Mouse (Mus musculus) CH12.LX (cell line): ENCODE measurements around the gene Entpd7. TPM values are rescaled to one million over a fixed set of nuclear protein-coding genes. Genes with fewer than 3 reads are reported as not detected.

ENCODE experiments used
- DNase-seq: peaks from one replicate; pipeline ENCODE4 v3.0.0-alpha.2; 2013; ENCODE audit errors: extremely low read depth
- H3K27ac ChIP-seq: 2 replicates; pipeline ENCODE4 v1.5.1; 2012; ENCODE audit warnings: low read depth, mild to moderate bottlenecking, control low read depth, moderate library complexity; ENCODE audit not compliant: insufficient read depth
- H3K27me3 ChIP-seq: replicated peaks from 2 replicates; pipeline ENCODE3; 2012; ENCODE audit warnings: inconsistent platforms
- H3K36me3 ChIP-seq, 2 experiments: replicated peaks in 1 of 2; 2 replicates each; pipeline versions ENCODE3 to v1.6.1; 2012; ENCODE audit warnings: inconsistent platforms in 1 of 2, low read length in 1 of 2, mild to moderate bottlenecking in 1 of 2, mixed read lengths in 1 of 2, moderate library complexity in 1 of 2; ENCODE audit not compliant: control insufficient read depth in 1 of 2, insufficient read depth in 1 of 2
- H3K4me1 ChIP-seq, 2 experiments: 2 replicates each; pipeline ENCODE4 v1.6.1; 2012; ENCODE audit warnings: inconsistent platforms in 1 of 2, moderate library complexity in 1 of 2; ENCODE audit not compliant: insufficient read depth in 2 of 2, control insufficient read depth in 1 of 2
- H3K4me2 ChIP-seq: 2 replicates; pipeline ENCODE4 v1.6.1; 2012; ENCODE audit warnings: low read depth, mild to moderate bottlenecking, control low read depth; ENCODE audit not compliant: poor library complexity, insufficient read depth, severe bottlenecking
- H3K4me3 ChIP-seq, 3 experiments: fragments of 150-350 bp in 1 of 3; sonication (generic) in 1 of 3; replicated peaks in 1 of 3; 2 replicates each; pipeline versions ENCODE3 to v1.5.1; 2011 to 2012; ENCODE audit warnings: low read depth in 2 of 3, low read length in 2 of 3, mild to moderate bottlenecking in 2 of 3, moderate library complexity in 2 of 3, control low read depth in 1 of 3, improper control_type of control experiment in 1 of 3, inconsistent platforms in 1 of 3, mixed read lengths in 1 of 3; ENCODE audit not compliant: poor library complexity in 1 of 3
- H3K79me2 ChIP-seq: replicated peaks from 2 replicates; pipeline ENCODE4 v1.6.1; 2012; ENCODE audit warnings: mild to moderate bottlenecking, moderate library complexity; ENCODE audit not compliant: control insufficient read depth, poor library complexity, insufficient read depth, severe bottlenecking; ENCODE audit errors: extremely low read depth
- H3K9ac ChIP-seq: 2 replicates; pipeline ENCODE4 v1.6.1; 2012; ENCODE audit warnings: low read depth, mild to moderate bottlenecking, control low read depth, moderate library complexity; ENCODE audit not compliant: insufficient read depth
- H3K9me3 ChIP-seq: replicated peaks from 2 replicates; pipeline ENCODE3; 2012; ENCODE audit warnings: low read length, inconsistent platforms, mixed read lengths
- BHLHE40 ChIP-seq: IDR thresholded peaks from 2 replicates; pipeline ENCODE4 v1.6.1; 2011; ENCODE audit warnings: mild to moderate bottlenecking, low read depth, low read length, improper control_type of control experiment
- CTCF ChIP-seq, 2 experiments: IDR thresholded peaks in 1 of 2; conservative IDR thresholded peaks in 1 of 2; 2 replicates each; pipeline ENCODE4 v1.5.1; 2011 to 2012; ENCODE audit warnings: low read depth in 2 of 2, low read length in 2 of 2, improper control_type of control experiment in 1 of 2, inconsistent platforms in 1 of 2, mild to moderate bottlenecking in 1 of 2, moderate library complexity in 1 of 2
- ELF1 ChIP-seq: IDR thresholded peaks from 2 replicates; pipeline ENCODE4 v1.6.1; 2014; ENCODE audit warnings: low read depth, mild to moderate bottlenecking, inconsistent platforms, low read length, improper control_type of control experiment
- EP300 ChIP-seq: IDR thresholded peaks from 2 replicates; pipeline ENCODE4 v1.6.1; 2011; ENCODE audit warnings: low read length, improper control_type of control experiment
- GABPA ChIP-seq: IDR thresholded peaks from 2 replicates; pipeline ENCODE4 v1.6.1; 2012; ENCODE audit warnings: low read depth, low read length, improper control_type of control experiment, inconsistent platforms; ENCODE audit not compliant: insufficient replicate concordance
- HCFC1 ChIP-seq: IDR thresholded peaks from 2 replicates; pipeline ENCODE4 v1.6.1; 2012; ENCODE audit warnings: low read depth, mild to moderate bottlenecking, inconsistent platforms, low read length, improper control_type of control experiment
- JUND ChIP-seq: conservative IDR thresholded peaks from 2 replicates; pipeline ENCODE4 v1.6.1; 2011; ENCODE audit warnings: low read depth, low read length, improper control_type of control experiment
- MAFK ChIP-seq: IDR thresholded peaks from 2 replicates; pipeline ENCODE4 v1.6.1; 2011; ENCODE audit warnings: low read length, improper control_type of control experiment; ENCODE audit not compliant: insufficient replicate concordance
- MAX ChIP-seq: IDR thresholded peaks from 2 replicates; pipeline ENCODE4 v1.6.1; 2011; ENCODE audit warnings: low read length, improper control_type of control experiment
- NELFE ChIP-seq: IDR thresholded peaks from 2 replicates; pipeline ENCODE4 v1.6.1; 2011; ENCODE audit warnings: low read depth, low read length, improper control_type of control experiment
- NRF1 ChIP-seq: IDR thresholded peaks from 2 replicates; pipeline ENCODE4 v1.6.1; 2014; ENCODE audit warnings: low read depth, mild to moderate bottlenecking, inconsistent platforms, low read length, improper control_type of control experiment, moderate library complexity
- PAX5 ChIP-seq: IDR thresholded peaks from 2 replicates; pipeline ENCODE4 v1.6.1; 2012; ENCODE audit warnings: low read length, inconsistent platforms, mixed read lengths
- POLR2A ChIP-seq: IDR thresholded peaks from 2 replicates; pipeline ENCODE4 v1.6.1; 2011; ENCODE audit warnings: low read depth, mild to moderate bottlenecking, improper control_type of control experiment, low read length
- RAD21 ChIP-seq: IDR thresholded peaks from 2 replicates; pipeline ENCODE4 v1.6.1; 2011; ENCODE audit warnings: low read depth, mild to moderate bottlenecking, low read length, improper control_type of control experiment, moderate library complexity
- RCOR1 ChIP-seq: conservative IDR thresholded peaks from 2 replicates; pipeline ENCODE4 v1.6.1; 2012; ENCODE audit warnings: low read depth, mild to moderate bottlenecking, inconsistent platforms, low read length, improper control_type of control experiment
- SMC3 ChIP-seq: IDR thresholded peaks from 2 replicates; pipeline ENCODE4 v1.6.1; 2011; ENCODE audit warnings: low read depth, low read length, improper control_type of control experiment
- TCF12 ChIP-seq: IDR thresholded peaks from 2 replicates; pipeline ENCODE4 v1.6.1; 2014; ENCODE audit warnings: low read depth, mild to moderate bottlenecking, inconsistent platforms, low read length, improper control_type of control experiment
- UBTF ChIP-seq: IDR thresholded peaks from 2 replicates; pipeline ENCODE4 v1.6.1; 2012; ENCODE audit warnings: low read depth, mild to moderate bottlenecking, inconsistent platforms, low read length, improper control_type of control experiment, moderate library complexity
- USF1 ChIP-seq: IDR thresholded peaks from 2 replicates; pipeline ENCODE4 v1.6.1; 2014; ENCODE audit warnings: low read depth, mild to moderate bottlenecking, inconsistent platforms, low read length, improper control_type of control experiment
- ZC3H11A ChIP-seq: IDR thresholded peaks from 2 replicates; pipeline ENCODE4 v1.6.1; 2012; ENCODE audit warnings: low read depth, mild to moderate bottlenecking, inconsistent platforms, low read length, improper control_type of control experiment
- ZMIZ1 ChIP-seq: IDR thresholded peaks from 2 replicates; pipeline ENCODE4 v1.6.1; 2012; ENCODE audit warnings: low read depth, mild to moderate bottlenecking, inconsistent platforms, low read length, improper control_type of control experiment
- ZNF384 ChIP-seq: IDR thresholded peaks from 2 replicates; pipeline ENCODE4 v1.6.1; 2012; ENCODE audit warnings: low read depth, low read length, improper control_type of control experiment, inconsistent platforms
- dilution Hi-C: fragments of 300-500 bp; cut with MboI; formaldehyde crosslinking; loops from 2 replicates; pipeline ENCODE4 v1.14.3; 2020; ENCODE audit warnings: low sequenced_read_pairs; ENCODE audit not compliant: extremely low pct_unique_long_range_greater_than_20kb, extremely low pct_ligation_motif_present
- in situ Hi-C: fragments of 300-500 bp; cut with MboI; formaldehyde crosslinking; loops from 3 replicates; pipeline ENCODE4 v1.14.3; 2019; ENCODE audit warnings: low sequenced_read_pairs, low pct_ligation_motif_present, low pct_unique_long_range_greater_than_20kb, mixed read lengths
- polyA plus RNA-seq: library from polyadenylated mRNA; unstranded; fragments of >175 nt; gene quantifications from 2 replicates; pipeline ENCODE4 v1.2.1, GENCODE M21; 2012; ENCODE audit warnings: low read depth; ENCODE audit not compliant: insufficient read length
- total RNA-seq, 2 experiments: library from RNA; depleted of rRNA; stranded (reverse); fragments of 300-350 nt in 1 of 2; fragments of >200 nt in 1 of 2; gene quantifications; 2 replicates each; pipeline ENCODE4 v1.2.3; 2012 to 2014

Entpd7 gene
- total and polyA plus RNA-seq, 3 experiments, result 2.7 to 6.0 (median 4.0) TPM

- peaks cover 9 to 52% of the 10 kb centered on the region in 2 experiments for H3K36me3 ChIP-seq
- in situ Hi-C loops, result no loop called here
- no peak overlapping the region for H3K27ac ChIP-seq
- dilution Hi-C loops, result no loop called here
- H3K4me1 ChIP-seq, result peaks cover 0 to 7% of the 10 kb centered on the region in 2 experiments; a peak in 1 of 4 replicates
- no peak overlapping the region for H3K4me2 ChIP-seq
- H3K9me3 ChIP-seq, result peaks cover 2% of the 10 kb centered on the region
- no peak for DNase-seq
- H3K27me3 ChIP-seq, result no peaks in the 10 kb centered on the region
- H3K9ac ChIP-seq, result no peak overlapping the region
- H3K4me3 ChIP-seq, result no peak overlapping the region
- H3K79me2 ChIP-seq, result no peaks in the 10 kb centered on the region
- TF ChIP-seq ELF1 (no peak), ZMIZ1 (no peak), CTCF (conservative IDR thresholded peaks at IDR 0.05 in 1 of 2, IDR thresholded peaks at IDR 0.05 in 1 of 2; ENCODE audit: low read depth in 2 of 2, low read length in 2 of 2) (no peak), SMC3 (no peak)
Observed at GRCm38 (mm10) chr19:43697666-43698370, 8.3 kb downstream of the Entpd7 start.

- in situ Hi-C loops, result no loop called here
Observed at GRCm38 (mm10) chr19:43699021-43699762, 9.7 kb downstream of the Entpd7 start.

More at GRCm38 (mm10) chr19:43699021-43699762, 9.7 kb downstream of the Entpd7 start:
- dilution Hi-C loops, result no loop called here
- no peak for TF ChIP-seq EP300
- no peak for TF ChIP-seq ZC3H11A
- TF ChIP-seq USF1, result no peak
- TF ChIP-seq GABPA, result no peak
- no peak for TF ChIP-seq TCF12
- TF ChIP-seq JUND, result no peak
- no peak for TF ChIP-seq MAFK
- TF ChIP-seq MAX, result no peak
- TF ChIP-seq HCFC1, result no peak
- no peak for TF ChIP-seq RAD21
- TF ChIP-seq POLR2A, result no peak
- TF ChIP-seq NRF1, result no peak
- TF ChIP-seq RCOR1, result no peak
- no peak for TF ChIP-seq BHLHE40
- no peak for TF ChIP-seq NELFE
- no peak for TF ChIP-seq ZNF384
- no peak for TF ChIP-seq ZMIZ1
- TF ChIP-seq UBTF, result no peak
- no peak for TF ChIP-seq ELF1
- no peak for TF ChIP-seq PAX5
- TF ChIP-seq, all 38 proteins: peak for 0
- peaks cover 9 to 54% of the 10 kb centered on the region in 2 experiments for H3K36me3 ChIP-seq
- H3K4me2 ChIP-seq, result no peak overlapping the region
- no peak for DNase-seq
- no peaks in the 10 kb centered on the region for H3K79me2 ChIP-seq
- peaks cover 0 to 7% of the 10 kb centered on the region in 2 experiments; a peak in 1 of 4 replicates for H3K4me1 ChIP-seq
- no peak overlapping the region for H3K27ac ChIP-seq
- no peak overlapping the region for H3K9ac ChIP-seq
- H3K4me3 ChIP-seq, result no peak overlapping the region
- peaks cover 2% of the 10 kb centered on the region for H3K9me3 ChIP-seq
- H3K27me3 ChIP-seq, result no peaks in the 10 kb centered on the region
